Mouse (Mus musculus) embryonic facial prominence, embryonic 13.5 days (tissue): ENCODE measurements around the gene Tuba3a. TPM values are rescaled to one million over a fixed set of nuclear protein-coding genes. Genes with fewer than 3 reads are reported as not detected.

Experiments used
- microRNA-seq: library from miRNA; unstranded; fragments of <30 nt; microRNA quantifications from one replicate; pipeline ENCODE4, GENCODE M21; 2016
- polyA plus RNA-seq: library from polyadenylated mRNA; unstranded; fragments of >200 nt; fragmentation: Nextera tagmentation; extraction: Ambion mirVana; gene quantifications from 2 replicates; pipeline ENCODE4 v1.2.1, GENCODE M21; 2015

Tuba3a gene
- polyA plus RNA-seq, 1 experiment from 2014 or later = 0.22 TPM

Small RNA genes lying within 50 kb of the gene (microRNA-seq; reads per million reads assigned to microRNA genes)
- gene Mir8113 = not detected

Other genes with a start within 250 kb of the Tuba3a start
- gene Ing4, start 246.3 kb downstream of the Tuba3a start, polyA plus RNA-seq = 164 and 187 TPM in 2 replicates
- gene Acrbp, start 236.4 kb downstream of the Tuba3a start, polyA plus RNA-seq = 21.7 and 22.7 TPM in 2 replicates
- 0.59 and 0.97 TPM in 2 replicates for gene Lpar5, start 218.1 kb downstream of the Tuba3a start, polyA plus RNA-seq
- gene Chd4, start 190.1 kb downstream of the Tuba3a start, polyA plus RNA-seq = 83.3 and 91.2 TPM in 2 replicates
- gene Nop2, start 154.1 kb downstream of the Tuba3a start, polyA plus RNA-seq = 62.5 and 69.3 TPM in 2 replicates
- 15.5 and 17.6 TPM in 2 replicates for gene Iffo1, start 140.8 kb downstream of the Tuba3a start, polyA plus RNA-seq
- gene Gapdh, start 119.6 kb downstream of the Tuba3a start, polyA plus RNA-seq = 1,482 and 1,867 TPM in 2 replicates
- gene Ncapd2, start 94.3 kb downstream of the Tuba3a start, polyA plus RNA-seq = 150 and 163 TPM in 2 replicates
- gene Mrpl51, start 94.2 kb downstream of the Tuba3a start, polyA plus RNA-seq = 216 and 218 TPM in 2 replicates
- 4.3 and 4.4 TPM in 2 replicates for gene Vamp1, start 70.5 kb downstream of the Tuba3a start, polyA plus RNA-seq
- gene Tapbpl, start 54.2 kb downstream of the Tuba3a start, polyA plus RNA-seq = 2.8 and 3.5 TPM in 2 replicates
- 1.7 and 2.8 TPM in 2 replicates for gene Cd27, start 49.0 kb downstream of the Tuba3a start, polyA plus RNA-seq
- gene Ltbr, start 27.8 kb upstream of the Tuba3a start, polyA plus RNA-seq = 33.1 TPM in 2 replicates
- 1.3 and 1.5 TPM in 2 replicates for gene Scnn1a, start 34.6 kb upstream of the Tuba3a start, polyA plus RNA-seq
- 62.3 and 67.9 TPM in 2 replicates for gene Tnfrsf1a, start 63.3 kb upstream of the Tuba3a start, polyA plus RNA-seq
- gene Plekhg6, start 94.8 kb upstream of the Tuba3a start, polyA plus RNA-seq = 1.1 and 1.3 TPM in 2 replicates
- gene Cd9, start 208.7 kb upstream of the Tuba3a start, polyA plus RNA-seq = 160 and 189 TPM in 2 replicates